Mouse (Mus musculus) kidney, adult 10 weeks (tissue): ENCODE results near the gene Vmn1r223. TPM values are rescaled to one million over a fixed set of nuclear protein-coding genes. Genes with fewer than 3 reads are reported as not detected.

Experiments used
- polyA plus RNA-seq: library from polyadenylated mRNA; stranded (reverse); fragments of 350-450 nt; fragmentation: Illumina TruSeq; extraction: RNeasy Lipid Tissue Mini Kit (QIAGEN cat#74804); gene quantifications from one replicate; pipeline ENCODE4 v1.2.3, GENCODE M21; 2014; ENCODE audit warnings: low read depth, low replicate concordance

Vmn1r223 gene
- polyA plus RNA-seq = not detected

DNA sequence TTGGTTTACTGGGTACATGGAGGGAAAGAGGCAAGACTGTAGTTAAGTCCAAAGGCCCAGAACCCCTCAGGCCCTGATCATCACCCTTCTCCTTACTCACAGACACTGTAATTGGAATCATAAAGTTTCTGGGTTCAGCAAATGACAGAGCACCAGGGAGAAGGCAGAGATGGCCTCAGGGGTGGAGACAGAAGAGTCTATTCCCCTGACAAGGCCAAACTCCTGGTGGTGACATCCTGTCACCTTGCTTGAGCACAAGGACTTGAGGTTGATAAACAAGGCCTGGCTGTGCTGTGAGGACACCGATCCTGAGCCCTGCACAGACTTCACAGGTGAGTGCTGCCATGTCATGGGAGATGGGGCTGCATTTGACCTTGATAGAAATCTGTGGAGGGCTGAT lies at the start of gene Vmn1r223:
TSS of gene Vmn1r223 (plus strand) at position 301 of the 400 bp plus-strand sequence.

GRCm38 (mm10) chr13:23213827-23214226 lies 33.1 kb upstream of the Vmn1r223 start, which contains the start of gene Vmn1r221:
Gene Vmn1r221, plus strand, starts transcription at chr13:23214127.

GRCm38 (mm10) chr13:23235847-23236246 lies 11.1 kb upstream of the Vmn1r223 start, which contains the start of gene Vmn1r222:
Gene Vmn1r222, minus strand, starts transcription at chr13:23235947.

Other genes with a start within 250 kb of the Vmn1r223 start
- gene Vmn1r213, start 239.5 kb upstream of the Vmn1r223 start, polyA plus RNA-seq = not detected
- not detected for gene Vmn1r214, start 216.7 kb upstream of the Vmn1r223 start, polyA plus RNA-seq
- not detected for gene Vmn1r215, start 179.1 kb upstream of the Vmn1r223 start, polyA plus RNA-seq
- gene Vmn1r217, start 128.9 kb upstream of the Vmn1r223 start, polyA plus RNA-seq = not detected
- gene Vmn1r218, start 114.0 kb upstream of the Vmn1r223 start, polyA plus RNA-seq = not detected
- gene Vmn1r219, start 87.8 kb upstream of the Vmn1r223 start, polyA plus RNA-seq = not detected
- not detected for gene Vmn1r220, start 59.2 kb upstream of the Vmn1r223 start, polyA plus RNA-seq
- not detected for gene Vmn1r221, start 33.0 kb upstream of the Vmn1r223 start, polyA plus RNA-seq
- gene Vmn1r222, start 11.2 kb upstream of the Vmn1r223 start, polyA plus RNA-seq = not detected
- 57.7 TPM for gene Zfp322a, start 122.1 kb downstream of the Vmn1r223 start, polyA plus RNA-seq
- gene Abt1, start 176.7 kb downstream of the Vmn1r223 start, polyA plus RNA-seq = 2.4 TPM
- not detected for gene Btn1a1, start 218.8 kb downstream of the Vmn1r223 start, polyA plus RNA-seq
- not detected for gene Btn2a2, start 241.7 kb downstream of the Vmn1r223 start, polyA plus RNA-seq